Mouse (Mus musculus): ENCODE measurements around the gene Abhd15. TPM values are rescaled to one million over a fixed set of nuclear protein-coding genes. Genes with fewer than 3 reads are reported as not detected.

Gene Abhd15
- polyA plus RNA-seq, 1 experiment from 2014 or later, result 2.4 TPM

DNA sequence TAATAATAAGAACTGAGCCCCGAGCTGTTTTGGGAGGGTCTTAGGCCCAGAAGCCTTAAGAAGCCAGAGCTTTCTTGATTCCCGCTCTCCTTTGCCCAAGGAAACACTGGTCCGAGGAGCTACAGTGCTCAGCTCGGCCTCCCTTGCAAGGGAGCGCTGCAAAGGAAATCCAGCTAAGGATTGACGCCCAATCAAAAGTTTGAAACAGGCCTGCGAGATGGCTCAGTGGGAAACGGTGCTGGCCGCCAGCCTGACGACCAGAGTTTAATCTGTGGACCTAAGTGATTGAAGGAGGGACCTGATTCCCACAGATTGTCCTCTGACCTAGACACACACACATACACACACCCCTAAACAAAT is 1.1 kb upstream of the Abhd15 start:
- H3K4me1 ChIP-seq (ENCODE audit: control insufficient read depth, insufficient read depth, low read length), result peaks cover 28% of the 10 kb centered on the region
- no peaks in the 10 kb centered on the region for H3K36me3 ChIP-seq (ENCODE audit: control insufficient read depth, insufficient read depth, low read length)
- H3K9me3 ChIP-seq (replicated peaks; ENCODE audit: control insufficient read depth, low read length, poor library complexity, severe bottlenecking), result no peaks in the 10 kb centered on the region
- H3K27me3 ChIP-seq (ENCODE audit: control insufficient read depth, insufficient read depth, low read depth, low read length), result peaks cover 13% of the 10 kb centered on the region
- WGBS, result 8% methylated on average over 10 of the region's 10 CpGs
- no peak for ATAC-seq
- no peak overlapping the region for H3K9ac ChIP-seq (ENCODE audit: low read depth, low read length)
- H3K27ac ChIP-seq (ENCODE audit: low read length), result no peak overlapping the region
- peak overlapping the region; percentile 99 for H3K4me2 ChIP-seq (ENCODE audit: low read length)
- H3K4me3 ChIP-seq (ENCODE audit: low read depth, low read length), result peak overlapping the region; percentile 56; the same call in 1 of the 2 replicates

DNA sequence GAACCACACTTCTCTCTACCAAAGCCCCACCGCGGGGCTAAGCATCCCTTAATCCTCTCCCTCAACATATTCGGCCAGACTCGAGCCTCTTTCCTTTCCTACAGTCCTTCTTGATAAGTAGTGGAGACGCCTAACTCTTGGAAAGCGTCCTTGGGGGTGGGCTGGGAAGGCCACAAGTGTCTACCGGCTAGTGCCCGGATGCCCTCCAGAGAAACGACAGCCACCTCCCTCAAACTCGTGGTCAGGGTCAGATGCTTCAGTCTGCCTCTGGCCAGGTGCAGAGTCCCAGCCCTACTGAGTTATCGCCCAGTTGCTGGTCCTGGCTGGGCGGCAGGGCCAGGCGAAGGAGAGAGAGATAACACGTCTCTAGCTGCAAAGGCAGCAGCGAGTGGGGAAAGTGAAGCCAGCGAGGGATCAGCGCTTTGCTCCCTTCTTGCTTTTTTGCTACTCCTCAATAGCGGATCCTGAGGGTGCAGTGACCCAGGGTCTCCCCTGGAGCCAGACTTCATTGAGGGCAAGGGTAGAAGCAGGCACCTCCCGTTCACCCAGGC is 565 bp upstream of the Abhd15 start:
- WGBS, result 4% methylated on average over 19 of the region's 19 CpGs
- no peak for ATAC-seq
- Histone ChIP-seq H3K4me1 (ENCODE audit: control insufficient read depth, insufficient read depth, low read length) (peaks cover 28% of the 10 kb centered on the region), H3K36me3 (ENCODE audit: control insufficient read depth, insufficient read depth, low read length) (no peaks in the 10 kb centered on the region), H3K27me3 (ENCODE audit: control insufficient read depth, insufficient read depth, low read depth, low read length) (peaks cover 13% of the 10 kb centered on the region), H3K9ac (ENCODE audit: low read depth, low read length) (peak overlapping the region; percentile 54), H3K27ac (ENCODE audit: low read length) (no peak overlapping the region), H3K4me3 (ENCODE audit: low read depth, low read length) (peak overlapping the region; percentile 50), H3K9me3 (replicated peaks; ENCODE audit: control insufficient read depth, low read length, poor library complexity, severe bottlenecking) (no peaks in the 10 kb centered on the region), H3K4me2 (ENCODE audit: low read length) (peak overlapping the region; percentile 77)

DNA sequence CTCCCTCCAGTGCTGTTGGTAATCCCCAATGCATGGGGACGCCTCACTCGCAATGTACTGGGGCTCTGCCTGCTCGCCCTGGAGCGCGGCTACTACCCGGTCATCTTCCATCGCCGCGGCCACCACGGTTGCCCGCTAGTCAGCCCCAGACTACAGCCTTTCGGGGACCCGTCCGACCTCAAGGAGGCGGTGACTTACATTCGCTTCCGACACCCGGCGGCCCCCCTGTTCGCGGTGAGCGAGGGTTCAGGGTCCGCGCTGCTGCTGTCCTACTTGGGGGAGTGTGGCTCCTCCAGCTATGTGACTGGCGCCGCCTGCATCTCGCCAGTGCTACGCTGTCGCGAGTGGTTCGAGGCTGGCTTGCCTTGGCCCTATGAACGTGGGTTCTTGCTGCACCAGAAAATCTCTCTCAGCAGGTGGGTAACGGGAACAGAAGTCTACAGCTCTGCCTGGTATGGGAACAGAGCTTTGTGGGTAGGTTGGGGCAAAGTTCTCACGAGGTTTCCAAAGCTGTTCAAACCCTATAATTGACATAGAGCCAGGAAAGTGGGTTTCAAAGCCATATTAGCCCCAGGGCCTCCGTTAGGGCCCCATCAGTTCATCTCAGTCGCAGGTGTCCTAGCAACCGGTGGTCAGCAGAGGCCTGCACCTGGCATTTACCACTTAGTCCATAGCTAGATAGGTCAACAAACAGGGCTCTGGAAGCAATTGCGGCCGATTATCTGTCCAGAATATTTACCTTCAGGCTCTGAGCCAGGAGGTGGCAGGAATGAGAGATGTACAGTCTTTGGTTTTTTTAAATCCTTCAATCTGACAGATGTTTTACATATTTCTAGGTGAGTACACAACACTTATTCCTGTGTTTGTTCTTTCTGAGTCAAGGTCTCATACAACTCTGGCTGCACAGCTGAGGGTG is 974 bp downstream of the Abhd15 start, which contains the start of gene Trp53i13:
Trp53i13 (minus strand) TSS at position 344 of the 916 bp plus-strand sequence.
- 8% methylated on average over 39 of the region's 39 CpGs for WGBS

DNA sequence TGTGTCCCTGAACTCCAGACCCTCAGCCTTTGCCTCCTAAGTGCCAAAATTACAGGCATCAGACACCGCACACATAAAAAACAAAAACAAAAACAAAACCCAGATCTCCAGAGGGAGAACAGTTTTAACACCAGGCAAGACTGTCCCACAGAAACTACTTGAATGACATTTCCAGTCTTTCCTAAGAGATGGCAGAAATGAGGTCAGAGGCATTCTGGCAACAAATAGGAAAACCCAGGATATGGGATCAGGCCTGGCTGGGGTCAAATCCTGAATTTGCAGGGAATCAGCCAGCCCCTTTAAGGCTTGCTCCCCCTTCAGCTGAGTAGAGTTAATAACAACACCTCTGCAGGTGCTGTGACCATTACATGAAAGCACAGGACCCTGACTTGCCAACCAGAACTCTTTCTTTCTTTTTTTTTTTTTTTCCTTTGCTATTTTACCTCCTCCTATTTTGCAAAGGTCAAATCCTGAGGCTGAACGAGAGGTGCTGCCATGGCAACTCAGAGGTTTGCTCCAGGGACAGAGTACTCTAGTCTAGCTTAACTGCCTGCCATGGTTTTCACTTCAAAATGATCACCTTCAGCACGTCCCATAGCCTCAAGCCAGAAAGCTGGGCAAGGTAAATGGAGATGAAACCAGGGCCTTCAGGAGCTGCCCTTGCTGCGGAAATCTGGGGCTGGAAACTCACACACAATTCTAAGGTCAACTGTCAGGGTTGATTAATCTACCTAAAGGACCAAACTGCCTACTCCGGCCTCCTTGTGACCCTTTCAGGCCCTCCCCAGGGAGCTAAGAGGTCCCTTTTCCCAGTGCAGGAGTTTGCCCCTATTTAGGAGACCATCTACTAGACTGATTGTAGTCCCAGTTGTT is 1.9 kb downstream of the Abhd15 start:
- 60% methylated on average over 5 of the region's 5 CpGs for WGBS
- no peak overlapping the region for H3K4me2 ChIP-seq (ENCODE audit: low read length)
- H3K4me1 ChIP-seq (ENCODE audit: control insufficient read depth, insufficient read depth, low read length), result peaks cover 28% of the 10 kb centered on the region
- H3K36me3 ChIP-seq (ENCODE audit: control insufficient read depth, insufficient read depth, low read length), result no peaks in the 10 kb centered on the region
- no peak overlapping the region for H3K4me3 ChIP-seq (ENCODE audit: low read depth, low read length)
- no peak for ATAC-seq
- H3K9me3 ChIP-seq (replicated peaks; ENCODE audit: control insufficient read depth, low read length, poor library complexity, severe bottlenecking), result no peaks in the 10 kb centered on the region
- no peak overlapping the region for H3K27ac ChIP-seq (ENCODE audit: low read length)
- peaks cover 13% of the 10 kb centered on the region for H3K27me3 ChIP-seq (ENCODE audit: control insufficient read depth, insufficient read depth, low read depth, low read length)
- H3K9ac ChIP-seq (ENCODE audit: low read depth, low read length), result no peak overlapping the region

More for the DNA sequence above, 974 bp downstream of the Abhd15 start, which contains the start of gene Trp53i13:
- peaks cover 28% of the 10 kb centered on the region for H3K4me1 ChIP-seq (ENCODE audit: control insufficient read depth, insufficient read depth, low read length)
- ATAC-seq, result no peak
- no peaks in the 10 kb centered on the region for H3K9me3 ChIP-seq (replicated peaks; ENCODE audit: control insufficient read depth, low read length, poor library complexity, severe bottlenecking)
- no peak within 1 kb of the TSS for H3K27ac ChIP-seq (ENCODE audit: low read length)
- peaks cover 13% of the 10 kb centered on the region for H3K27me3 ChIP-seq (ENCODE audit: control insufficient read depth, insufficient read depth, low read depth, low read length)
- no peaks in the 10 kb centered on the region for H3K36me3 ChIP-seq (ENCODE audit: control insufficient read depth, insufficient read depth, low read length)
- peak within 1 kb of the TSS; percentile 54 for H3K9ac ChIP-seq (ENCODE audit: low read depth, low read length)
- peak within 1 kb of the TSS; percentile 77 for H3K4me2 ChIP-seq (ENCODE audit: low read length)
- peak within 1 kb of the TSS; percentile 50 for H3K4me3 ChIP-seq (ENCODE audit: low read depth, low read length)

DNA sequence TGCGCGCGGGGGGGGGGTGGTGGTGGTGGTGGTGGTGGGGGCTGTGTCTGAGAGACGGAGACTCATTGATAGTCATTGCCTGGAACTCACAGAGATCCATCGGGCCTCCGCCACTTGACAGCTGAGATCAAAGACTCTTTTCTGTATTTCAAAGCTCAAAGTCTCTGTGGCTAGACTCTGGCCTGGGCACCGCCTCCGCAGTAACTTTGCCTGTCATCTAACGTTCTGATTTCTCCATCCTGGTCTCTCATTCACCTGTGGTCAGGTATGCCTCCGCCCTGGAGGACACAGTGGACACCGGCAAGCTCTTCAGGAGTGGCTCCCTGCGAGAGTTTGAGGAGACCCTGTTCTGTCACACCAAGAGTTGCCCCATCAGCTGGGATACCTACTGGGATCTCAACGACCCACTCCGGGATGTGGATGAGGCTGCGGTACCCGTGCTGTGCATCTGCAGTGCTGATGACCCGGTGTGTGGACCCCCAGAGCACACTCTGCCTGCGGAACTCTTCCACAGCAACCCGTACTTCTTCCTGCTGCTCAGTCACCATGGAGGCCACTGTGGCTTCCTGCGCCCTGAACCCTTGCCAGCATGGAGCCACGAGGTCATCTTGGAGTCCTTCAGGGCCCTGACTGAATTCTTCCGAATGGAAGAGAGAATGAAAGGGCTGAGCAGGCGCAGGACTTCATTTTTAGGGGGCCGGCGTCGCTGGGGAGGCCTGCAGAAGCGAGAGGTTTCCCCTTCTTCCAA is 3.3 kb downstream of the Abhd15 start:
- 74% methylated on average over 24 of the region's 27 CpGs for WGBS
- Histone ChIP-seq H3K9ac (ENCODE audit: low read depth, low read length) (no peak overlapping the region), H3K4me1 (ENCODE audit: control insufficient read depth, insufficient read depth, low read length) (peaks cover 22% of the 10 kb centered on the region; the same call in 1 of the 2 replicates), H3K4me2 (ENCODE audit: low read length) (no peak overlapping the region), H3K27me3 (ENCODE audit: control insufficient read depth, insufficient read depth, low read depth, low read length) (peaks cover 13% of the 10 kb centered on the region), H3K4me3 (ENCODE audit: low read depth, low read length) (no peak overlapping the region), H3K9me3 (replicated peaks; ENCODE audit: control insufficient read depth, low read length, poor library complexity, severe bottlenecking) (no peaks in the 10 kb centered on the region), H3K36me3 (ENCODE audit: control insufficient read depth, insufficient read depth, low read length) (no peaks in the 10 kb centered on the region), H3K27ac (ENCODE audit: low read length) (no peak overlapping the region)
- no peak for ATAC-seq

DNA sequence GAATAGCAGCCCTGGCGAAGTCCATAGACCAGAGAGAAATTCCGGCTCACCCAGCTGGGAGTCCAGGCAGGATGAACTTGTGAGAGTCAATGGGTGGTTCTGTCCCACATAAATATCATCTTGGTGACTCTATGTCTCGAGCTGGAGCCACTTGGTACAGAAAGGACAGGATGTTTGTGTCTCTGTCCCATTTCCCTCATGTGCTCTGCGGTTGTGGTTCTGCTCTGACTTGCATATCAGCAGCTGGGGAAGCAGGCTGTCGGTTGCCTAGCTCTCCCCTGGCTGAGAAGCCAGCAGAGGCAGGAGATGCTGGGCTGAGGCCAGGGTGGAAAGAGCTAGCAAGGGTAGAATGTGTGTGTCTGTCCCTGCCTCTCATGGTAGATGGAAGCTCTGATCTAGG is 4.1 kb downstream of the Abhd15 start, which contains the start of gene Gm10392:
Gm10392 (minus strand) TSS at position 156 of the 400 bp plus-strand sequence.
- Histone ChIP-seq H3K27me3 (ENCODE audit: control insufficient read depth, insufficient read depth, low read depth, low read length) (peaks cover 13% of the 10 kb centered on the region), H3K4me2 (ENCODE audit: low read length) (no peak within 1 kb of the TSS), H3K4me3 (ENCODE audit: low read depth, low read length) (no peak within 1 kb of the TSS), H3K9me3 (replicated peaks; ENCODE audit: control insufficient read depth, low read length, poor library complexity, severe bottlenecking) (no peaks in the 10 kb centered on the region), H3K9ac (ENCODE audit: low read depth, low read length) (no peak within 1 kb of the TSS), H3K27ac (ENCODE audit: low read length) (no peak within 1 kb of the TSS), H3K36me3 (ENCODE audit: control insufficient read depth, insufficient read depth, low read length) (no peaks in the 10 kb centered on the region), H3K4me1 (ENCODE audit: control insufficient read depth, insufficient read depth, low read length) (peaks cover 18% of the 10 kb centered on the region; the same call in 1 of the 2 replicates)
- ATAC-seq, result no peak
- 69% methylated on average over 5 of the region's 5 CpGs for WGBS

DNA sequence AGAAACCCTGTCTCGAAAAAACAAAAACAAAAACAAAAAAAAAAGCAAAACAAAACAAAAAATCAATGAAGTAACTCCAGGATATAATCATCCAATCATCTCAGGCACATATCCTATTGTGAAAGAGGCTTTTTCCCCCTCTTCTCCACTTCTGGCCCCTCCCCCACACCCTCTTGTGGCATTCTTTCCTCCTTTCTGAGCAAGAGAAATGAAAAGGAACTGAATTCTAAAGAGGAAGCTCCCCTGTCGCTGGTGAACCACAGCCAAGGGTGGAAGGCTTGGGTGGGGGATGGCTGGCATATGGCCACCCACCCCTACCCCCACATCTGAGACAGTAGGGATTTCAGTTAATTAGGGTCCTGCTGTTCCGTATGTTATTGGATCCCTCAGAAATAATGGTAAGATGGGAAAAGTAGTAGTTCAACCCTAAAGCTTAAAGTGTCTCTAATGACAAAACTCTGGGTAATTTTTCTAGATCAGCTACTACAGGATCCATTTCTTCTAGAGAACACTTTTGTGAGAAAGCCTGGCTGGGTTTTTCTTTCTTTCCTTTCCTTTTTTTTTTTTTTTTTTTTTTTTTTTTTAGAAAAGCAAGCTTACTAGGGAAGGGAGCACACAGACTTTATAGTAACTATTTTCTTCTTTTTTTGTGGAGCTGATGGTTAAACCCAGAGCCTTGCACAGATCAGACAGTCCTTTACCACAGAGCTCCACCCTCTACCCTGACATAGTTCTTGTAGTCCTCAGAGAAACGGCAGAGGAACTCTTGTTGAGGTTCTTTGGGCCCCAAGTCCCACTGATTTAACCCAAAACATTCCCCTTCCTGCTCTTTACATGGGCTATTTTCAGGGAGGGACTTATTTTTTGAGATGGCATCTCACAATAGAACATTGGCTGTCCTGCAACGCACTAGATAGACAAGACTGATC is 5.9 kb downstream of the Abhd15 start:
- Histone ChIP-seq H3K4me3 (ENCODE audit: low read depth, low read length) (no peak overlapping the region), H3K9me3 (replicated peaks; ENCODE audit: control insufficient read depth, low read length, poor library complexity, severe bottlenecking) (no peaks in the 10 kb centered on the region), H3K27ac (ENCODE audit: low read length) (no peak overlapping the region), H3K27me3 (ENCODE audit: control insufficient read depth, insufficient read depth, low read depth, low read length) (peaks cover 3% of the 10 kb centered on the region), H3K4me2 (ENCODE audit: low read length) (no peak overlapping the region), H3K36me3 (ENCODE audit: control insufficient read depth, insufficient read depth, low read length) (no peaks in the 10 kb centered on the region), H3K9ac (ENCODE audit: low read depth, low read length) (no peak overlapping the region), H3K4me1 (ENCODE audit: control insufficient read depth, insufficient read depth, low read length) (peaks cover 6% of the 10 kb centered on the region; the same call in 1 of the 2 replicates)
- no peak for ATAC-seq
- 43% methylated on average over 5 of the region's 5 CpGs for WGBS

Measured in midbrain, embryonic 16.5 days (tissue).